Mouse (Mus musculus) testis, adult 2 months (tissue): Measurements from ENCODE around the gene Tdp2.

Experiments
- CTCF ChIP-seq: fragments of 200-500 bp; IDR thresholded peaks from 2 replicates; pipeline ENCODE4 v1.5.1; 2012; ENCODE audit warnings: low read depth, mild to moderate bottlenecking, inconsistent platforms, low read length, moderate library complexity; ENCODE audit not compliant: control insufficient read depth, insufficient read depth, insufficient replicate concordance
- POLR2A ChIP-seq: fragments of 200-500 bp; IDR thresholded peaks from 2 replicates; pipeline ENCODE4 v1.6.1; 2012; ENCODE audit warnings: low read depth, mild to moderate bottlenecking, inconsistent platforms, low read length, moderate library complexity; ENCODE audit not compliant: control insufficient read depth

DNA sequence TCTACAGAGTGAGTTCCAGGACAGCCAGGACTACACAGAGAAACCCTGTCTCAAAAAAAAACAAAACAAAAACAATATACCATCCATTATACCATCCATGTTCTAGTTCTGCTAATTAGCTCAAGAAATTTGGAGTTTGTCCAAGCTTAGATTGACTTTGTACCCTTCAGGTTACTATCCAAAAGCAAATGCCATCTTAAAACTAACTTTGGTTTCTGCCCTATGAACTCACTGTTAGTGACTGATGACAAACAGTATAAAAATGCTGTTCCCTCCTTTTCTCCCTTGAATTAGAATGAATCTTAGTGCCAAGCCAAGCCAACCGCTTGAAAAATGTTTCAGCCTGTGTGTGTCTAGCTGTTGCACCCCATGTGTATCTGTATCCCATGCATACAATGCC, 16.9 kb upstream of the Tdp2 start:
- TF ChIP-seq POLR2A (no peak), CTCF (no peak)
